Comparison of ENCODE assay signal across 10 mouse cellular contexts in genomic region chr15:83008761-83009423, GRCm38 (mm10). TPM values are rescaled to one million over a fixed set of nuclear protein-coding genes. Genes with fewer than 3 reads are reported as not detected.
DNase-seq lines count a peak whose midpoint lies in the region; ATAC-seq and TF ChIP-seq lines count a peak whose summit lies in the region.
"Had no signal": no experiment of that assay in that cellular context is flagged by ENCODE, and none has a peak within 500 bp of the region (broad histone marks: within the 10 kb centered on the region; RNA-seq: fewer than 3 reads in every experiment).

No protein-coding gene starts in this region.

- peak; percentile 16 to 48 for DNase-seq in lung, adult 18-20 months
- no peak for DNase-seq in lung, postnatal 14 days
- DNase-seq in liver, postnatal 0 days, result peak; percentile 37
- DNase-seq in thymus, postnatal 10 days (ENCODE audit: low spot score in 2 of 2), result peak; percentile 37 to 43
- DNase-seq in ovary, adult 18-20 months (ENCODE audit: low spot score), result no peak
- DNase-seq: cerebellum, postnatal 25 days had no signal

- 38% methylated on average over 13 of the region's 13 CpGs for WGBS in liver, postnatal 0 days (ENCODE audit: insufficient replicate concordance)
- 66% methylated on average over 13 of the region's 13 CpGs for WGBS in intestine, embryonic 15.5 days

- H3K4me1 ChIP-seq in ES-Bruce4 (ENCODE audit: control insufficient read depth, insufficient read depth, low read length), result peaks cover 6% of the 10 kb centered on the region
- H3K4me1 ChIP-seq in liver, postnatal 0 days (ENCODE audit: insufficient read depth), result peaks cover 16% of the 10 kb centered on the region
- peaks cover 25% of the 10 kb centered on the region for H3K4me1 ChIP-seq in intestine, embryonic 15.5 days (replicated peaks)

- H3K4me2 ChIP-seq in liver, postnatal 0 days (ENCODE audit: low read depth, low read length), result peak overlapping the region; percentile 38
- no peak overlapping the region for H3K4me2 ChIP-seq in intestine, embryonic 15.5 days (replicated peaks)

- no peak overlapping the region for H3K4me3 ChIP-seq in ES-Bruce4 (ENCODE audit: low read depth, low read length)
- no peak overlapping the region for H3K4me3 ChIP-seq in liver, postnatal 0 days (ENCODE audit: low read depth, low read length)
- no peak overlapping the region for H3K4me3 ChIP-seq in intestine, embryonic 15.5 days (replicated peaks)
- H3K4me3 ChIP-seq: forebrain, embryonic 10.5 days had no signal

- no peaks in the 10 kb centered on the region for H3K9me3 ChIP-seq in ES-Bruce4 (replicated peaks; ENCODE audit: control insufficient read depth, insufficient read depth, low read length, poor library complexity, severe bottlenecking)
- no peaks in the 10 kb centered on the region for H3K9me3 ChIP-seq in liver, postnatal 0 days (ENCODE audit: low read length)
- H3K9me3 ChIP-seq in intestine, embryonic 15.5 days, result no peaks in the 10 kb centered on the region
- H3K9me3 ChIP-seq: forebrain, embryonic 10.5 days had no signal

- no peak for TF ChIP-seq POLR2A in ES-Bruce4 (IDR thresholded peaks at IDR 0.05; ENCODE audit: insufficient read depth, low read length)

- peak; percentile 29; the same call in 1 of the 2 replicates for ATAC-seq in liver, postnatal 0 days
- no peak for ATAC-seq in intestine, embryonic 15.5 days
- no peak for ATAC-seq in megakaryocyte-erythroid progenitor cell, adult 5-6 weeks (replicated peaks; ENCODE audit: low FRiP score, low TSS enrichment, poor library complexity, severe bottlenecking)

- TF ChIP-seq CTCF in ES-Bruce4 (IDR thresholded peaks at IDR 0.05; ENCODE audit: low read depth, low read length), result no peak
- TF ChIP-seq CTCF in liver, postnatal 0 days (IDR thresholded peaks at IDR 0.05; ENCODE audit: low read depth), result no peak

- H3K27ac ChIP-seq in ES-Bruce4 (ENCODE audit: insufficient read depth, low read length), result 0 out of 2 replicates have a peak overlapping the region, but pooled peaks have one; percentile 1
- H3K27ac ChIP-seq in liver, postnatal 0 days (ENCODE audit: low read depth), result peak overlapping the region; percentile 71
- no peak overlapping the region for H3K27ac ChIP-seq in intestine, embryonic 15.5 days
- H3K27ac ChIP-seq: forebrain, embryonic 10.5 days had no signal

- TF ChIP-seq EP300 in ES-Bruce4 (IDR thresholded peaks at IDR 0.05; ENCODE audit: insufficient read depth, low read depth, low read length), result 0 out of 2 replicates have a peak, but pooled peaks have one; percentile 39
- TF ChIP-seq EP300 in liver, postnatal 0 days (IDR thresholded peaks at IDR 0.05; ENCODE audit: low read depth), result no peak

- H3K36me3 ChIP-seq in ES-Bruce4 (ENCODE audit: control insufficient read depth, insufficient read depth, low read length, poor library complexity, severe bottlenecking), result no peaks in the 10 kb centered on the region
- 0 out of 2 replicates have a peak, but pooled peaks cover 8% of the 10 kb centered on the region for H3K36me3 ChIP-seq in liver, postnatal 0 days (replicated peaks; ENCODE audit: insufficient read depth, low read length)
- H3K36me3 ChIP-seq in intestine, embryonic 15.5 days, result no peaks in the 10 kb centered on the region
- H3K36me3 ChIP-seq: forebrain, embryonic 10.5 days had no signal

- H3K27me3 ChIP-seq in ES-Bruce4 (ENCODE audit: control insufficient read depth, insufficient read depth, low read length, poor library complexity, severe bottlenecking), result no peaks in the 10 kb centered on the region
- no peaks in the 10 kb centered on the region for H3K27me3 ChIP-seq in liver, postnatal 0 days (ENCODE audit: insufficient read depth, low read length)
- no peaks in the 10 kb centered on the region for H3K27me3 ChIP-seq in intestine, embryonic 15.5 days (replicated peaks)

- H3K9ac ChIP-seq in ES-Bruce4 (ENCODE audit: low read depth, poor library complexity, severe bottlenecking), result no peak overlapping the region
- no peak overlapping the region; the same call in 1 of the 2 replicates for H3K9ac ChIP-seq in liver, postnatal 0 days (replicated peaks)
- H3K9ac ChIP-seq in intestine, embryonic 15.5 days, result no peak overlapping the region

RNA-seq across cellular contexts. Expression of gene Tcf20, which starts 21.2 kb away (rescaled TPM):
- 104 and 108 TPM in 2 replicates for polyA plus RNA-seq in ES-Bruce4 (2011; ENCODE audit: insufficient read depth, insufficient read length, low read depth, missing spikeins)
- 1.6 and 1.8 TPM in 2 replicates for polyA plus RNA-seq in liver, postnatal 0 days (2015; fragmentation: Nextera tagmentation; extraction: Ambion mirVana)
- 7.0 and 7.7 TPM in 2 replicates for polyA plus RNA-seq in intestine, embryonic 15.5 days (2015; fragmentation: Nextera tagmentation; extraction: Ambion mirVana)
- 57.7 and 70.5 TPM in 2 replicates for total RNA-seq in megakaryocyte-erythroid progenitor cell, adult 5-6 weeks (2014; fragmentation: Nextera tagmentation)
- total RNA-seq in megakaryocyte-erythroid progenitor cell, adult 5-6 weeks (2017), result 87.5 and 106 TPM in 2 replicates

RNA-seq across cellular contexts. Expression of gene Nfam1, which starts 24.2 kb away (rescaled TPM):
- 3.3 and 5.8 TPM in 2 replicates for polyA plus RNA-seq in ES-Bruce4 (2011; ENCODE audit: insufficient read depth, insufficient read length, low read depth, missing spikeins)
- 9.4 and 10.4 TPM in 2 replicates for polyA plus RNA-seq in liver, postnatal 0 days (2015; fragmentation: Nextera tagmentation; extraction: Ambion mirVana)
- polyA plus RNA-seq in intestine, embryonic 15.5 days (2015; fragmentation: Nextera tagmentation; extraction: Ambion mirVana), result 3.7 and 3.8 TPM in 2 replicates
- total RNA-seq in megakaryocyte-erythroid progenitor cell, adult 5-6 weeks (2014; fragmentation: Nextera tagmentation), result 3.7 and 4.1 TPM in 2 replicates
- 2.7 and 6.9 TPM in 2 replicates for total RNA-seq in megakaryocyte-erythroid progenitor cell, adult 5-6 weeks (2017)

Comparison
In these comparisons a context has a peak if more than half of its experiments do, and no peak if none do; other contexts are left out.
1. DNase-seq: peak in lung, adult 18-20 months (2 of 2), liver, postnatal 0 days (single experiment) and thymus, postnatal 10 days (2 of 2); none in lung, postnatal 14 days (single experiment) and ovary, adult 18-20 months (single experiment).
2. RNA of gene Tcf20, which starts 21.2 kb away (polyA plus RNA-seq): 104 to 108 TPM in ES-Bruce4; 7.0 to 7.7 TPM in intestine, embryonic 15.5 days and 1.6 to 1.8 TPM in liver, postnatal 0 days; every median in the first group is over 10 times any median in the second.